Mouse (Mus musculus) thymus, adult 2 months (tissue): ENCODE results near the gene Arcn1. TPM values are rescaled to one million over a fixed set of nuclear protein-coding genes. Genes with fewer than 3 reads are reported as not detected.

Experiments used
- DNase-seq: peaks from one replicate; pipeline ENCODE4 v3.0.0; 2021
- H3K27ac ChIP-seq: fragments of 200-500 bp; 2 replicates; pipeline ENCODE4 v1.5.1; 2012; ENCODE audit warnings: low read length, control low read depth; ENCODE audit not compliant: control insufficient read depth, insufficient read depth
- H3K27me3 ChIP-seq: fragments of 200-500 bp; 2 replicates; pipeline ENCODE4 v1.6.1; 2012; ENCODE audit warnings: mild to moderate bottlenecking, low read length, moderate library complexity, mixed read lengths; ENCODE audit not compliant: control insufficient read depth, insufficient read depth
- H3K36me3 ChIP-seq: fragments of 200-500 bp; 2 replicates; pipeline ENCODE4 v1.6.1; 2012; ENCODE audit warnings: mild to moderate bottlenecking, low read length, moderate library complexity; ENCODE audit not compliant: control insufficient read depth, insufficient read depth
- H3K4me1 ChIP-seq: fragments of 200-500 bp; replicated peaks from 2 replicates; pipeline ENCODE4 v1.6.1; 2012; ENCODE audit warnings: low read length; ENCODE audit not compliant: control insufficient read depth, insufficient read depth
- H3K4me3 ChIP-seq: fragments of 200-500 bp; 2 replicates; pipeline ENCODE4 v1.5.1; 2012; ENCODE audit warnings: mild to moderate bottlenecking, low read length, control low read depth, moderate library complexity; ENCODE audit not compliant: control insufficient read depth, insufficient read depth
- CTCF ChIP-seq: fragments of 200-500 bp; IDR thresholded peaks from 2 replicates; pipeline ENCODE4 v1.5.1; 2012; ENCODE audit warnings: mild to moderate bottlenecking, control low read depth, low read length, moderate library complexity, borderline replicate concordance; ENCODE audit not compliant: control insufficient read depth, poor library complexity, insufficient read depth; ENCODE audit errors: extremely low read depth
- POLR2A ChIP-seq: fragments of 200-500 bp; IDR thresholded peaks from 2 replicates; pipeline ENCODE4 v1.6.1; 2012; ENCODE audit warnings: mild to moderate bottlenecking, low read length, control low read depth, moderate library complexity; ENCODE audit not compliant: control insufficient read depth, poor library complexity, insufficient read depth; ENCODE audit errors: extremely low read depth
- WGBS: fragments of 180-500 bp; shearing (Covaris S2); methylation state at CpG from one replicate; pipeline ENCODE4 v1.1.7; 2018; 5-methylcytosine and 5-hydroxymethylcytosine counted together
- polyA plus RNA-seq: library from polyadenylated mRNA; depleted of rRNA; stranded (reverse); fragments of >200 nt; gene quantifications from 2 replicates; pipeline ENCODE4 v1.2.3, GENCODE M21; 2012

Gene Arcn1
- polyA plus RNA-seq, 1 experiment, result 42.0 TPM

DNA sequence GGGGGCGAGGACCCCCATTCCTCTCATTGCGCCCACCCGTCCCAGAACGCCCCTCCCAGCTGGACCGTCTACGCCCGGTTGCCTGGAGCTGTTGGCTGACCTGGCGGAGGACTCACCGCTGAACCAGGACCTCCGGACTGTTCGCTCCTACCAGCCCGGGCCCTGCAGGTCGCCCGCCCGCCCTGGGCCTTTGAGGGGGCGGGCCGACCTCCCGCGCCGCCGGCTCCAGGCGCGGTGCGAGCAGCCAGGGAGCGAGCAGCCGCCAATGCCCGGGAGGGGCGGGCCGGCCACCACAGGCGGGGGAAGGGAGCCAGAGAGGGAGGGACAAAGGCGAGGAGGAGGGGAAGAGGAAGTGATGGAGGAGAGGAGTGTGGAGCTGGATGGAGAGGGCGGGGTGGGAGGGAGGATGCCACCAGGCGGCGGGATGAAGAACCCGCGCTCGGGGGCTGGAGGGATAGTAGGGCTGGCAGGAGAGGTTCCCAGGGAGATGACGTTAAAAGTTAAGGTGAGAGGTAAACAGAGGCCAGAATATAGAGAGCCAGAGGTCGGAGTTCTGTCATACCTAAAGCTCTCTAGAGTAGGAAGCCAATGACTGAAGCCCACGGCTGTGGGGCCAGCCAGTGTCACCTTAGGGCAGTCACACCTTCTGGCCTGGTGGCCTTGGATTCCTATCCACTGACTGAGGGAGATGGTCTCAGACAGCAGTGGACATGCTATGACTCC is 46.3 kb downstream of the Arcn1 start:
- no peak overlapping the region for H3K27ac ChIP-seq
- peak overlapping the region; percentile 47 for H3K4me3 ChIP-seq
- no peaks in the 10 kb centered on the region for H3K27me3 ChIP-seq
- H3K4me1 ChIP-seq, result peaks cover 44% of the 10 kb centered on the region
- no peak for TF ChIP-seq CTCF
- no peak for TF ChIP-seq POLR2A
- H3K36me3 ChIP-seq, result no peaks in the 10 kb centered on the region
- DNase-seq, result peak; percentile 37
- 2% methylated on average over 40 of the region's 40 CpGs for WGBS

DNA sequence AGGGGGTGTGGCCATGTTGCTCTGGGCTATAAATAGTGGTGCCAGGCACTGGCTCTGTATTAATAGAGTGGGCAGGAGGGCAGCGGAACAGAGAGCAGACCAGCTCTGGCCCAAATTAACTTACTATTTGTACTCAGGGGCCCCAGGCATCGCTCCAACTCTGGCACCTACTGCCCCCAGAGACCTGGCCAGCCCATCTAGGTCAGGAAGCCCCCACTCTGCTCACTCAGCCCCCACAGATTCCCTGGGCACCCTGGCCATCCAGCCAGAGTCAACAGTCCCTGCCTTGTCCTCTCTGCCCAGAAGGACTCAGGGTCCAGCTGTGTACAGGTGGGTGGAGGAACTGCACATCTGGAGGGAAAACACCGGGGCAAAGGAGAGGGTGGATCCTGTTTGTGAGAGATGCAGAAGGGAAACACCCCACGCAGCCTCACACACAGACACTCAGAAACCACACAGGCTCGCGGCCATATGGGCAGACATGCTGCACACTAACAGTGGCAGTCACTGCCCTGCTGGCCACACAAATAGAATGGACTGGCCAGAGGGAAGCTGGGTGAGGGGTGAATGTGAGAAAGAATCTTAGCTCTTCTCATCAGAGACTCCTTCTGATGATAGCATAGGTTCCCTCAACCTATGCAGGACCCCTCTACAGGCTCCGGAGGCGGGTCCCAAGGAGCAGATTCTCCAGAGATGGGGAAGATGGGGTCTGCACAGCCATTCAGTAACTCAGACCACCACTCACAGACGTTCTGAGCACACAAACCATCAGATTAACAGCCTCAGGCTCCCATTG is 47.1 kb downstream of the Arcn1 start:
- H3K4me1 ChIP-seq, result peaks cover 44% of the 10 kb centered on the region
- no peak overlapping the region for H3K27ac ChIP-seq
- no peaks in the 10 kb centered on the region for H3K36me3 ChIP-seq
- no peaks in the 10 kb centered on the region for H3K27me3 ChIP-seq
- DNase-seq, result no peak
- WGBS, result 23% methylated on average over 9 of the region's 9 CpGs
- TF ChIP-seq POLR2A (no peak), CTCF (no peak)
- H3K4me3 ChIP-seq, result peak overlapping the region; percentile 47

DNA sequence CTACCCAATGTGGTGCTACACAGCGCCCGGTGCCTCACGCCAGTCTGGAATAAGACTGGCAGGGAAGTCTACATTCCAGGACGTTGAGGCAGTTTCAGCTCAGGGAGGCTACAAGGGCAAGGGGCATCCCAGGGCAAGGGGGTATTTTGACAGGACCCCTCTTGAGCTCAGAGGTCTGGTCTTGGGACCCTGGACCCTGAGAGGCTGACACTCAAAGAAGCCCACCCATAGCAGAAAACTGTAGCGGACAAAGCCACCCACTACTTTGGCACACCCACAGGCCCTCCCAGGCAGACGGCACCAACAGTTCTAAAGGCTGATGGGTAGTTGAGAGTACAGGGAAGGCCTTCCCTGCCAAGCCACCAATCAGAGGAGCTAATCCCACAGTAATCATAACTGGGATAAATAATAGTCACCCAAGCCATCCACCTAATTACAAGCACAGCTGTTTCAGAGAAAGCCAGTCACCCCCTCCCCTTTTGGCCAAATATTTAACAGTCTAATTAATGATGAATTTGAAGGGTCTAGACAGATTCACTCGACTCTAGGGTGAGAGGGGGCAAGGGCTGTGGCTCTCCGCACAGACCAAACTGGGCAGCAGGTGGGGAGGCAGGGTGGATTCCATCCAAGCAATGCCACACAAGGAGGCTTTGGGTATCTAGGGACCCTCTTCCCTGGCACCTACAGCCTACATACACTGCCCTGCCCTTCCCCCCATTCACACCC is 47.9 kb downstream of the Arcn1 start:
- no peaks in the 10 kb centered on the region for H3K27me3 ChIP-seq
- WGBS, result 93% methylated on average over 8 of the region's 8 CpGs
- no peaks in the 10 kb centered on the region for H3K36me3 ChIP-seq
- no peak overlapping the region for H3K27ac ChIP-seq
- H3K4me1 ChIP-seq, result peaks cover 44% of the 10 kb centered on the region
- TF ChIP-seq POLR2A, result no peak
- TF ChIP-seq CTCF, result no peak
- no peak for DNase-seq
- H3K4me3 ChIP-seq, result no peak overlapping the region

- no peak for TF ChIP-seq POLR2A
- TF ChIP-seq CTCF, result no peak
- Histone ChIP-seq H3K27ac (no peak overlapping the region), H3K4me1 (peaks cover 44% of the 10 kb centered on the region), H3K27me3 (no peaks in the 10 kb centered on the region), H3K36me3 (no peaks in the 10 kb centered on the region), H3K4me3 (no peak overlapping the region)
- DNase-seq, result no peak
- WGBS, result 87% methylated on average over 12 of the region's 12 CpGs
These were observed 48.6 kb downstream of the Arcn1 start for GRCm38 (mm10) chr9:44718937-44719631.

GRCm38 (mm10) chr9:44717822-44718242 is 49.8 kb downstream of the Arcn1 start:
- DNase-seq, result no peak
- H3K27me3 ChIP-seq, result no peaks in the 10 kb centered on the region
- H3K27ac ChIP-seq, result no peak overlapping the region
- H3K36me3 ChIP-seq, result no peaks in the 10 kb centered on the region
- TF ChIP-seq POLR2A (no peak), CTCF (no peak)
- no peak overlapping the region for H3K4me3 ChIP-seq
- H3K4me1 ChIP-seq, result peaks cover 34% of the 10 kb centered on the region
- WGBS, result 90% methylated on average over 10 of the region's 10 CpGs
